Mouse (Mus musculus): Measurements from ENCODE around the gene Meox1.

- TF ChIP-seq CTCF (conservative IDR thresholded peaks at IDR 0.05; ENCODE audit: low read length) (no peak), POU5F1 (IDR thresholded peaks at IDR 0.05; ENCODE audit: borderline replicate concordance, low read length) (no peak), NANOG (IDR thresholded peaks at IDR 0.05; ENCODE audit: borderline replicate concordance, low read length) (no peak)
These were observed 51.4 kb downstream of the Meox1 start for GRCm38 (mm10) chr11:101842773-101843163.

Measured in E14TG2a.4 (cell line).